Mouse (Mus musculus): Measurements from ENCODE around the gene Zdhhc9. TPM values are rescaled to one million over a fixed set of nuclear protein-coding genes. Genes with fewer than 3 reads are reported as not detected.

Gene Zdhhc9
- polyA plus RNA-seq, 1 experiment from 2014 or later, result 7.1 TPM

- H3K4me3 ChIP-seq (ENCODE audit: low read depth, low read length), result no peak overlapping the region
- H3K4me1 ChIP-seq (ENCODE audit: control insufficient read depth, insufficient read depth, low read length), result peaks cover 3% of the 10 kb centered on the region; the same call in 1 of the 2 replicates
- no peak overlapping the region for H3K27ac ChIP-seq (ENCODE audit: low read depth, low read length)
- no peaks in the 10 kb centered on the region for H3K27me3 ChIP-seq (replicated peaks; ENCODE audit: control insufficient read depth, insufficient read depth, low read length)
- DNase-seq (ENCODE audit: low spot score) (no peak), ATAC-seq (no peak)
- H3K9me3 ChIP-seq (replicated peaks; ENCODE audit: control insufficient read depth, low read length), result no peaks in the 10 kb centered on the region
- no peak overlapping the region for H3K4me2 ChIP-seq (ENCODE audit: low read length)
- no peak overlapping the region for H3K9ac ChIP-seq (ENCODE audit: low read length)
- no peaks in the 10 kb centered on the region for H3K36me3 ChIP-seq (ENCODE audit: control insufficient read depth, insufficient read depth, low read length)
- WGBS, result 64% methylated on average over 3 of the region's 3 CpGs
Measured at GRCm38 (mm10) chrX:48140286-48140877, 68.3 kb downstream of the Zdhhc9 start.

- WGBS, result 45% methylated on average over 14 of the region's 14 CpGs
- ATAC-seq, result peak; percentile 65; the same call in 1 of the 2 replicates
- no peak overlapping the region for H3K4me2 ChIP-seq (ENCODE audit: low read length)
Measured at GRCm38 (mm10) chrX:48139368-48140285, 69.1 kb downstream of the Zdhhc9 start.

GRCm38 (mm10) chrX:48138539-48139275 lies 70.0 kb downstream of the Zdhhc9 start:
- ATAC-seq (peak; percentile 65), DNase-seq (ENCODE audit: low spot score) (peak; percentile 47)
- no peak overlapping the region for H3K4me2 ChIP-seq (ENCODE audit: low read length)
- H3K27ac ChIP-seq (ENCODE audit: low read depth, low read length), result no peak overlapping the region
- H3K4me1 ChIP-seq (ENCODE audit: control insufficient read depth, insufficient read depth, low read length), result peaks cover 3% of the 10 kb centered on the region; the same call in 1 of the 2 replicates
- no peaks in the 10 kb centered on the region for H3K27me3 ChIP-seq (replicated peaks; ENCODE audit: control insufficient read depth, insufficient read depth, low read length)
- H3K4me3 ChIP-seq (ENCODE audit: low read depth, low read length), result no peak overlapping the region
- WGBS, result 54% methylated on average over 7 of the region's 7 CpGs
- H3K9ac ChIP-seq (ENCODE audit: low read length), result no peak overlapping the region
- H3K36me3 ChIP-seq (ENCODE audit: control insufficient read depth, insufficient read depth, low read length), result no peaks in the 10 kb centered on the region
- no peaks in the 10 kb centered on the region for H3K9me3 ChIP-seq (replicated peaks; ENCODE audit: control insufficient read depth, low read length)

More at GRCm38 (mm10) chrX:48139368-48140285, 69.1 kb downstream of the Zdhhc9 start:
- H3K27ac ChIP-seq (ENCODE audit: low read depth, low read length), result no peak overlapping the region
- H3K36me3 ChIP-seq (ENCODE audit: control insufficient read depth, insufficient read depth, low read length), result no peaks in the 10 kb centered on the region
- peaks cover 3% of the 10 kb centered on the region; the same call in 1 of the 2 replicates for H3K4me1 ChIP-seq (ENCODE audit: control insufficient read depth, insufficient read depth, low read length)
- no peak overlapping the region for H3K4me3 ChIP-seq (ENCODE audit: low read depth, low read length)
- DNase-seq (ENCODE audit: low spot score), result peak; percentile 11
- H3K27me3 ChIP-seq (replicated peaks; ENCODE audit: control insufficient read depth, insufficient read depth, low read length), result no peaks in the 10 kb centered on the region
- H3K9me3 ChIP-seq (replicated peaks; ENCODE audit: control insufficient read depth, low read length), result no peaks in the 10 kb centered on the region
- H3K9ac ChIP-seq (ENCODE audit: low read length), result no peak overlapping the region

- no peak overlapping the region for H3K4me3 ChIP-seq (ENCODE audit: low read depth, low read length)
- no peaks in the 10 kb centered on the region for H3K9me3 ChIP-seq (replicated peaks; ENCODE audit: control insufficient read depth, low read length)
- peaks cover 3% of the 10 kb centered on the region; the same call in 1 of the 2 replicates for H3K4me1 ChIP-seq (ENCODE audit: control insufficient read depth, insufficient read depth, low read length)
- no peak for DNase-seq (ENCODE audit: low spot score)
- H3K27ac ChIP-seq (ENCODE audit: low read depth, low read length), result no peak overlapping the region
- no peak overlapping the region for H3K4me2 ChIP-seq (ENCODE audit: low read length)
- WGBS, result 65% methylated on average over 6 of the region's 6 CpGs
- H3K36me3 ChIP-seq (ENCODE audit: control insufficient read depth, insufficient read depth, low read length), result no peaks in the 10 kb centered on the region
- no peaks in the 10 kb centered on the region for H3K27me3 ChIP-seq (replicated peaks; ENCODE audit: control insufficient read depth, insufficient read depth, low read length)
- no peak overlapping the region for H3K9ac ChIP-seq (ENCODE audit: low read length)
- no peak for ATAC-seq
Measured at GRCm38 (mm10) chrX:48138011-48138410, 70.7 kb downstream of the Zdhhc9 start.

GRCm38 (mm10) chrX:48136935-48137334 lies 71.7 kb downstream of the Zdhhc9 start:
- Histone ChIP-seq H3K9ac (ENCODE audit: low read length) (no peak overlapping the region), H3K36me3 (ENCODE audit: control insufficient read depth, insufficient read depth, low read length) (no peaks in the 10 kb centered on the region), H3K27ac (ENCODE audit: low read depth, low read length) (no peak overlapping the region), H3K27me3 (replicated peaks; ENCODE audit: control insufficient read depth, insufficient read depth, low read length) (no peaks in the 10 kb centered on the region), H3K9me3 (replicated peaks; ENCODE audit: control insufficient read depth, low read length) (no peaks in the 10 kb centered on the region), H3K4me1 (ENCODE audit: control insufficient read depth, insufficient read depth, low read length) (peaks cover 3% of the 10 kb centered on the region; the same call in 1 of the 2 replicates), H3K4me3 (ENCODE audit: low read depth, low read length) (no peak overlapping the region), H3K4me2 (ENCODE audit: low read length) (no peak overlapping the region)
- WGBS, result 80% methylated on average over 4 of the region's 4 CpGs
- DNase-seq (ENCODE audit: low spot score), result no peak
- ATAC-seq, result no peak

- ATAC-seq (no peak), DNase-seq (ENCODE audit: low spot score) (no peak)
- H3K36me3 ChIP-seq (ENCODE audit: control insufficient read depth, insufficient read depth, low read length), result no peaks in the 10 kb centered on the region
- H3K9ac ChIP-seq (ENCODE audit: low read length), result no peak overlapping the region
- H3K4me2 ChIP-seq (ENCODE audit: low read length), result no peak overlapping the region
- no peaks in the 10 kb centered on the region for H3K9me3 ChIP-seq (replicated peaks; ENCODE audit: control insufficient read depth, low read length)
- H3K27me3 ChIP-seq (replicated peaks; ENCODE audit: control insufficient read depth, insufficient read depth, low read length), result no peaks in the 10 kb centered on the region
- WGBS, result 89% methylated on average over 1 of the region's 1 CpGs
- H3K4me1 ChIP-seq (ENCODE audit: control insufficient read depth, insufficient read depth, low read length), result no peaks in the 10 kb centered on the region
- no peak overlapping the region for H3K27ac ChIP-seq (ENCODE audit: low read depth, low read length)
- H3K4me3 ChIP-seq (ENCODE audit: low read depth, low read length), result no peak overlapping the region
Measured at GRCm38 (mm10) chrX:48129167-48129566, 79.5 kb downstream of the Zdhhc9 start.

- 82% methylated on average over 6 of the region's 6 CpGs for WGBS
- DNase-seq (ENCODE audit: low spot score) (no peak), ATAC-seq (no peak)
- Histone ChIP-seq H3K9ac (ENCODE audit: low read length) (no peak overlapping the region), H3K4me1 (ENCODE audit: control insufficient read depth, insufficient read depth, low read length) (no peaks in the 10 kb centered on the region), H3K27ac (ENCODE audit: low read depth, low read length) (no peak overlapping the region), H3K27me3 (replicated peaks; ENCODE audit: control insufficient read depth, insufficient read depth, low read length) (no peaks in the 10 kb centered on the region), H3K36me3 (ENCODE audit: control insufficient read depth, insufficient read depth, low read length) (no peaks in the 10 kb centered on the region), H3K4me2 (ENCODE audit: low read length) (no peak overlapping the region), H3K9me3 (replicated peaks; ENCODE audit: control insufficient read depth, low read length) (no peaks in the 10 kb centered on the region), H3K4me3 (ENCODE audit: low read depth, low read length) (no peak overlapping the region)
Measured at GRCm38 (mm10) chrX:48127502-48128218, 81.0 kb downstream of the Zdhhc9 start.

- no peak overlapping the region for H3K27ac ChIP-seq (ENCODE audit: low read depth, low read length)
- ATAC-seq, result no peak
- 52% methylated on average over 6 of the region's 6 CpGs for WGBS
- no peaks in the 10 kb centered on the region for H3K36me3 ChIP-seq (ENCODE audit: control insufficient read depth, insufficient read depth, low read length)
- H3K9me3 ChIP-seq (replicated peaks; ENCODE audit: control insufficient read depth, low read length), result no peaks in the 10 kb centered on the region
- no peaks in the 10 kb centered on the region for H3K4me1 ChIP-seq (ENCODE audit: control insufficient read depth, insufficient read depth, low read length)
- no peak for DNase-seq (ENCODE audit: low spot score)
- H3K4me2 ChIP-seq (ENCODE audit: low read length), result no peak overlapping the region
- H3K27me3 ChIP-seq (replicated peaks; ENCODE audit: control insufficient read depth, insufficient read depth, low read length), result no peaks in the 10 kb centered on the region
- no peak overlapping the region for H3K4me3 ChIP-seq (ENCODE audit: low read depth, low read length)
- no peak overlapping the region for H3K9ac ChIP-seq (ENCODE audit: low read length)
Measured at GRCm38 (mm10) chrX:48126903-48127476, 81.7 kb downstream of the Zdhhc9 start.
